Mouse (Mus musculus) hindbrain, embryonic 13.5 days (tissue): ENCODE measurements around the gene Hes7. TPM values are rescaled to one million over a fixed set of nuclear protein-coding genes. Genes with fewer than 3 reads are reported as not detected.

ENCODE experiments used
- ATAC-seq: fragments of 200-750 bp; cut with Nextera tagmentation; 2 replicates; pipeline ENCODE4 v1.8.0; 2017; ENCODE audit warnings: moderate TSS enrichment; ENCODE audit not compliant: low FRiP score
- H3K27ac ChIP-seq: fragments of 300-500 bp; sonication (generic); 2 replicates; pipeline ENCODE4 v1.5.1; 2015; ENCODE audit warnings: inconsistent platforms, mild to moderate bottlenecking, moderate library complexity
- H3K27me3 ChIP-seq: fragments of 300-500 bp; sonication (generic); 2 replicates; pipeline ENCODE4 v1.6.1; 2015; ENCODE audit warnings: mild to moderate bottlenecking, inconsistent platforms
- H3K36me3 ChIP-seq: fragments of 300-500 bp; sonication (generic); 2 replicates; pipeline ENCODE4 v1.6.1; 2015; ENCODE audit warnings: mild to moderate bottlenecking, inconsistent platforms
- H3K4me1 ChIP-seq: fragments of 300-500 bp; sonication (generic); replicated peaks from 2 replicates; pipeline ENCODE4 v1.6.1; 2015; ENCODE audit warnings: inconsistent platforms
- H3K4me2 ChIP-seq: fragments of 300-500 bp; sonication (generic); 2 replicates; pipeline ENCODE4 v1.6.1; 2015; ENCODE audit warnings: inconsistent platforms, mild to moderate bottlenecking, moderate library complexity
- H3K4me3 ChIP-seq: fragments of 300-500 bp; sonication (generic); 2 replicates; pipeline ENCODE4 v1.5.1; 2015; ENCODE audit warnings: mild to moderate bottlenecking, inconsistent platforms
- H3K9ac ChIP-seq: fragments of 300-500 bp; sonication (generic); 2 replicates; pipeline ENCODE4 v1.6.1; 2015; ENCODE audit warnings: mild to moderate bottlenecking, inconsistent platforms
- H3K9me3 ChIP-seq: fragments of 300-500 bp; sonication (generic); 2 replicates; pipeline ENCODE4 v1.6.1; 2016; ENCODE audit warnings: inconsistent platforms
- WGBS: fragments of 180-500 bp; shearing (Covaris S2); methylation state at CpG from one replicate; pipeline ENCODE4 v1.1.7; 2015; 5-methylcytosine and 5-hydroxymethylcytosine counted together
- polyA plus RNA-seq: library from polyadenylated mRNA; unstranded; fragments of >200 nt; fragmentation: Nextera tagmentation; extraction: Ambion mirVana; gene quantifications from 2 replicates; pipeline ENCODE4 v1.2.1, GENCODE M21; 2015

Gene Hes7
- 0.26 and 0.35 TPM in 2 replicates for polyA plus RNA-seq

- Histone ChIP-seq H3K9ac (peak within 1 kb of the TSS; percentile 80), H3K9me3 (no peaks in the 10 kb centered on the region), H3K4me2 (peak within 1 kb of the TSS; percentile 97), H3K27ac (no peak within 1 kb of the TSS), H3K27me3 (peaks cover 39% of the 10 kb centered on the region), H3K4me1 (peaks cover 48% of the 10 kb centered on the region), H3K36me3 (no peaks in the 10 kb centered on the region), H3K4me3 (peak within 1 kb of the TSS; percentile 86)
- WGBS = 1% methylated on average over 27 of the region's 27 CpGs
- ATAC-seq = no peak
Measured at GRCm38 (mm10) chr11:69120221-69121000, at the start of gene Hes7. TSS of gene Hes7 (plus strand) at chr11:69120404.

DNA sequence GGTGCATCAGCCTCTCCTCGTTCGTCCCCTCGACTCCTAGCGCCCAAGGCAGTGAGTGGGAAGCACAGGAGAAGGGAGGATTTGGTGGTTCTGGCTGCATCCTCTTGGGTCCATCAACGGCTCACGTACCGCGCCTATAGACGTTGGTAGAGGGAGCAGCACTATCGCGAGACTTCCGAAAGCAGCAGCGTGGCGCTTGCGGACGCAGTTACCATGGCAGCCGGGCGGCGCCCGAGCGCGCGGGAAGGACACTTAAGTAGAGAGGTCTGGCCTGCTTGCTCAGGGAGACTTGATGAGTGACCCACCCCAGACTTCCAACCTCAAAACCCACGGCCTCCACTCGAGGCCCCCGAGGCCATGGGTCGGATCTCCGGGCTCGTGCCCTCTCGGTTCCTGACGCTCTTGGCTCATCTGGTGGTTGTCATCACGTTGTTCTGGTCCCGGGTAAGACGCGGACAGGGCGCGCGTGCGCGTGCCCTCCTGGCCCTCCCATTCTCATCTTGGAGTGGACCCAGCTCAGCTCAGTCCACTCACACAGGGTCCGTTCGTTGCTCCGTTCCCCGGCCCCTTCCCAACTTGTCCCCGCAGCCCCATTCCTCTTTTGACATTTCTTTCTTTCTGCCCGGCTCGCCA lies 49.5 kb upstream of the Hes7 start, which contains the start of gene Tmem107:
Tmem107 (plus strand) TSS at position 217 of the 633 bp plus-strand sequence.
- peak within 1 kb of the TSS; percentile 60 for H3K4me3 ChIP-seq
- H3K4me1 ChIP-seq = peaks cover 44% of the 10 kb centered on the region
- no peaks in the 10 kb centered on the region for H3K27me3 ChIP-seq
- peak; percentile 89 for ATAC-seq
- H3K4me2 ChIP-seq = peak within 1 kb of the TSS; percentile 83
- no peaks in the 10 kb centered on the region for H3K36me3 ChIP-seq
- under 1% methylated on average over 47 of the region's 47 CpGs for WGBS
- H3K9me3 ChIP-seq = no peaks in the 10 kb centered on the region
- H3K9ac ChIP-seq = peak within 1 kb of the TSS; percentile 80
- peak within 1 kb of the TSS; percentile 92 for H3K27ac ChIP-seq

GRCm38 (mm10) chr11:69071262-69071661 lies 48.9 kb upstream of the Hes7 start:
- peak overlapping the region; percentile 60 for H3K4me3 ChIP-seq
- H3K4me1 ChIP-seq = peaks cover 39% of the 10 kb centered on the region
- H3K4me2 ChIP-seq = peak overlapping the region; percentile 83
- H3K27ac ChIP-seq = peak overlapping the region; percentile 92
- no peaks in the 10 kb centered on the region for H3K27me3 ChIP-seq
- peak overlapping the region; percentile 80 for H3K9ac ChIP-seq
- no peaks in the 10 kb centered on the region for H3K9me3 ChIP-seq
- no peaks in the 10 kb centered on the region for H3K36me3 ChIP-seq
- no peak for ATAC-seq
- 23% methylated on average over 9 of the region's 9 CpGs for WGBS

DNA sequence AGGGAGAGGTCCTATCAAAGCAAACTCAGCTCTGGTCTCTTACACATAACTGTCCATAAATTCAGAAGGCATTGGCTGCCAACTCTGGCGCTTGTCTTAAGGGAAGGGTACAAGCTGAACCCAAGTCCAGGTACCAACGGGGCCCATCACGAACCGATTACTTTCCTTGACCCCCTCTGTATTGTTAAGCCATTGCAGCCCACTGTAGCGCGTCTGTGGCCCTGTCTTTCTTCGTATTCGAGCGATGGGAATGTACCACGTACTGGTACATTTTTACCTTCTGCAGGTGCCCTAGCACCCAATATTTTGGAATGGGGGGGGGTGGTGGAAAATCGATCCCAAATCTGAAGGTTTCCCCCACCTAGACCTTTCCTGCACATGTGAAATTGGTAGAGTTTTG lies 48.0 kb upstream of the Hes7 start:
- H3K36me3 ChIP-seq = no peaks in the 10 kb centered on the region
- no peaks in the 10 kb centered on the region for H3K27me3 ChIP-seq
- ATAC-seq = no peak
- peak overlapping the region; percentile 33 for H3K4me3 ChIP-seq
- H3K9ac ChIP-seq = peak overlapping the region; percentile 76
- H3K4me1 ChIP-seq = peaks cover 34% of the 10 kb centered on the region
- peak overlapping the region; percentile 83 for H3K4me2 ChIP-seq
- H3K9me3 ChIP-seq = no peaks in the 10 kb centered on the region
- peak overlapping the region; percentile 94 for H3K27ac ChIP-seq
- WGBS = 85% methylated on average over 11 of the region's 11 CpGs

- Histone ChIP-seq H3K4me1 (peaks cover 34% of the 10 kb centered on the region), H3K4me3 (peak overlapping the region; percentile 33), H3K27me3 (no peaks in the 10 kb centered on the region), H3K9ac (peak overlapping the region; percentile 76), H3K9me3 (no peaks in the 10 kb centered on the region), H3K27ac (peak overlapping the region; percentile 94), H3K4me2 (peak overlapping the region; percentile 83), H3K36me3 (no peaks in the 10 kb centered on the region)
- WGBS = 8% methylated on average over 9 of the region's 9 CpGs
- peak; percentile 6; the same call in 1 of the 2 replicates for ATAC-seq
Measured at GRCm38 (mm10) chr11:69072666-69073064, 47.5 kb upstream of the Hes7 start.

GRCm38 (mm10) chr11:69073065-69073888 lies 46.9 kb upstream of the Hes7 start:
- H3K4me1 ChIP-seq = peaks cover 34% of the 10 kb centered on the region
- H3K36me3 ChIP-seq = no peaks in the 10 kb centered on the region
- ATAC-seq = peak; percentile 84
- no peaks in the 10 kb centered on the region for H3K9me3 ChIP-seq
- no peaks in the 10 kb centered on the region for H3K27me3 ChIP-seq
- peak overlapping the region; percentile 76 for H3K9ac ChIP-seq
- H3K4me2 ChIP-seq = peak overlapping the region; percentile 83
- H3K4me3 ChIP-seq = peak overlapping the region; percentile 33
- 0% methylated on average over 14 of the region's 14 CpGs for WGBS
- H3K27ac ChIP-seq = peak overlapping the region; percentile 94

DNA sequence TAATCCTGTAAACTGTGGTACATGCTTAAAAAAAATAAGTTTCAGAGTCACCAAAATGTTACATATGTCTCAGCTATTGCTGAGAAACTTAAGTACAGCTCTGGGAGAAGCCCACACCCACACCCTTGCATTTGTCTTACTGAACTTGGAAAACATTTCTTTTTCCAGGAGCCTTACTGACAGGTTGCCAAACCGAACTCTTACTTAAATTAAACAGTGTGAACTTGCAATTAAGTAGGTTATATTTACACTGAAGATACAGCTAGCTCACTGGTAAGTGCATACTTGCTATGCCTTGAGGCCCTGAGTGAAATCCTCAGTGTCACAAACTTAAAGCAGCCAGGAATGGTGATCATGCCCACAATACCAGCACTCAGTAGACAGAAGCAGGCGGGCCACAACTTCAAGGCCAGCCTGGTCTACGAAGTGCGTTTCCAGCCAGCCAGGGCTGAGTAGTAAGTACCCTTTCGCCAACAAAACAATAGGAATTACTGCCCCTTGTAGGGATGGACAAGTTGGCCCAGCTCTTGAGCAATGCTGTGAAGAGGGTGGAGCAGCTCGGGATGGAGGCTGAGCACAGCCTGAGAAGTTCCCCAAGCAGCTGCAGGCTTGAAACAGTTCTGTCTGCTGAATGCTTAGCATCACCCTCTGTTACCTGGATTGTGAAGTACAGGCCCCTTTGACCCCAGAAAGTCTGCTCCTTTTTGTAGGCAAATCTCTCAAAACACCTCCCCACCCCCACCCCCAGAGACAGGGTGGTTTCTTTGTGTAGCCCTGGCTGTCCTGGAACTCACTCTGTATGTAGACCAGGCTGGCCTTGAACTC lies 46.0 kb upstream of the Hes7 start:
- no peak for ATAC-seq
- 46% methylated on average over 6 of the region's 6 CpGs for whole genome bisulfite sequencing
- H3K36me3 ChIP-seq = no peaks in the 10 kb centered on the region
- H3K9me3 ChIP-seq = no peaks in the 10 kb centered on the region
- no peak overlapping the region for H3K9ac ChIP-seq
- peak overlapping the region; percentile 94 for H3K27ac ChIP-seq
- peaks cover 34% of the 10 kb centered on the region for H3K4me1 ChIP-seq
- H3K4me3 ChIP-seq = no peak overlapping the region
- H3K27me3 ChIP-seq = no peaks in the 10 kb centered on the region
- no peak overlapping the region for H3K4me2 ChIP-seq

DNA sequence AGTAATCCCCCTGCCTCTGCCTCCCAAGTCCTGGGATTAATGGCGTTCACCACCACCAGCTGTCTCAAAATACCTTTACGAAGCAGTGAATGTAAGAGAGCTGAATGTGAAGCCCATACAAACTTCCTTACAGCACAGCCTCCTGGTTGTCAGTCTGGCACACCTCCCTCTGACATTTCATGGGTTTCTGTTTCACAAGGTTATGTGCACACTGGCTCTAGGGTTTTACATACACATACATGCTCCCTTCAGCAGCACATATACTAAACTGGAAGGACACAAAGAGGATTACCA lies 45.5 kb upstream of the Hes7 start:
- H3K27me3 ChIP-seq = no peaks in the 10 kb centered on the region
- H3K4me2 ChIP-seq = 0 out of 2 replicates have a peak overlapping the region, but pooled peaks have one; percentile 6
- H3K27ac ChIP-seq = peak overlapping the region; percentile 94; the same call in 1 of the 2 replicates
- ATAC-seq = no peak
- H3K4me1 ChIP-seq = peaks cover 34% of the 10 kb centered on the region
- no peak overlapping the region for H3K4me3 ChIP-seq
- H3K9me3 ChIP-seq = no peaks in the 10 kb centered on the region
- 57% methylated on average over 2 of the region's 2 CpGs for WGBS
- no peak overlapping the region for H3K9ac ChIP-seq
- H3K36me3 ChIP-seq = no peaks in the 10 kb centered on the region

- Histone ChIP-seq H3K9ac (no peak overlapping the region), H3K4me1 (peaks cover 29% of the 10 kb centered on the region), H3K9me3 (no peaks in the 10 kb centered on the region), H3K27ac (no peak overlapping the region), H3K27me3 (no peaks in the 10 kb centered on the region), H3K36me3 (no peaks in the 10 kb centered on the region), H3K4me2 (no peak overlapping the region), H3K4me3 (no peak overlapping the region)
- WGBS = 44% methylated on average over 9 of the region's 9 CpGs
- no peak for ATAC-seq
Measured at GRCm38 (mm10) chr11:69075764-69076479, 44.3 kb upstream of the Hes7 start.

GRCm38 (mm10) chr11:69076572-69076971 lies 43.6 kb upstream of the Hes7 start:
- no peak overlapping the region for H3K27ac ChIP-seq
- 60% methylated on average over 5 of the region's 5 CpGs for WGBS

GRCm38 (mm10) chr11:69077316-69077715 lies 42.9 kb upstream of the Hes7 start:
- Histone ChIP-seq H3K4me2 (no peak overlapping the region), H3K4me1 (peaks cover 15% of the 10 kb centered on the region), H3K4me3 (no peak overlapping the region), H3K27me3 (no peaks in the 10 kb centered on the region), H3K27ac (no peak overlapping the region), H3K36me3 (no peaks in the 10 kb centered on the region), H3K9me3 (no peaks in the 10 kb centered on the region), H3K9ac (no peak overlapping the region)
- ATAC-seq = no peak
- 85% methylated on average over 9 of the region's 9 CpGs for WGBS

More at GRCm38 (mm10) chr11:69076572-69076971, 43.6 kb upstream of the Hes7 start:
- Histone ChIP-seq H3K4me2 (no peak overlapping the region), H3K4me1 (peaks cover 23% of the 10 kb centered on the region), H3K4me3 (no peak overlapping the region), H3K9ac (no peak overlapping the region), H3K27me3 (no peaks in the 10 kb centered on the region), H3K9me3 (no peaks in the 10 kb centered on the region), H3K36me3 (no peaks in the 10 kb centered on the region)
- ATAC-seq = no peak
